Mouse (Mus musculus): ENCODE results near the gene Prkag2.

GRCm38 (mm10) chr5:24979968-24980345 lies 120.5 kb downstream of the Prkag2 start:
- TF ChIP-seq GATA1 (IDR thresholded peaks at IDR 0.05; ENCODE audit: borderline replicate concordance, low read length) = no peak
- TF ChIP-seq FLI1 (IDR thresholded peaks at IDR 0.05; ENCODE audit: low read length) = no peak
